Mouse (Mus musculus): ENCODE measurements around the gene Hpse2. TPM values are rescaled to one million over a fixed set of nuclear protein-coding genes. Genes with fewer than 3 reads are reported as not detected.

Gene Hpse2
- polyA plus RNA-seq, 1 experiment = not detected

DNA sequence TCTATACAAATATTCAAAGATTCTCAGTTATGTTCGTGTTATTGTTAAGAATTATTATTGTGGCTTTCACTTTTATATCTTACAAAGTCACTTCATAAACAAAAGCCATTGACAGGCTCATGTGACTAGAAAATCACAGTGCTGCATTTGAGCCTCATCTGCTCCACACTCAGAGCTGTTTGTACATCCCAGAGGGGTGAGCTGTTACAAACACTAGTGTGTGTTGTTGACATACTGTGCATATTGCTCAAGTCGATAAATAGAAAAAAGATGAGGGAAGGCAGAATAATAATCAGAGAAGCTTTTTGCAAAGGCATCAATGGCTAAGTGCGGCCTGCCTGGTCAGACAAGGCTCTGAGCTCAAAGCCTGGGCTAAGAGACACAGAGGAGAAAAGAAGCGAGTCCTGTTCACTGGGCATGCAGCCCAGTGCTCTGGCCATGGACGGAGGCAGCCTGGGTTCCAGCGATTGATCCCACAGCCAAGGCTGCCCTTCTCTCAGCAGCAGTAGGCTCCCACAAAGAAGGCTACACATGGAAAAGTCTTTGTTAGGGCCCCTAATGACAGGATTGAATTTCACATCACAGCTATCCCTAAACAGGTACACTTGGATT is 485.6 kb downstream of the Hpse2 start:
- no peaks in the 10 kb centered on the region for H3K9me3 ChIP-seq (replicated peaks; ENCODE audit: control insufficient read depth, insufficient read depth, low read length, poor library complexity, severe bottlenecking)
- H3K4me1 ChIP-seq (ENCODE audit: control insufficient read depth, insufficient read depth, low read length) = no peaks in the 10 kb centered on the region
- no peak overlapping the region for H3K27ac ChIP-seq (ENCODE audit: insufficient read depth, low read length)
- H3K36me3 ChIP-seq (ENCODE audit: control insufficient read depth, insufficient read depth, low read length, poor library complexity, severe bottlenecking) = no peaks in the 10 kb centered on the region
- no peak overlapping the region for H3K9ac ChIP-seq (ENCODE audit: low read depth, poor library complexity, severe bottlenecking)
- no peak overlapping the region for H3K4me3 ChIP-seq (ENCODE audit: low read depth, low read length)
- TF ChIP-seq EP300 (IDR thresholded peaks at IDR 0.05; ENCODE audit: insufficient read depth, low read depth, low read length) = no peak
- no peak for TF ChIP-seq POLR2A (IDR thresholded peaks at IDR 0.05; ENCODE audit: insufficient read depth, low read length)
- no peak for TF ChIP-seq CTCF (IDR thresholded peaks at IDR 0.05; ENCODE audit: low read depth, low read length)
- no peaks in the 10 kb centered on the region for H3K27me3 ChIP-seq (ENCODE audit: control insufficient read depth, insufficient read depth, low read length, poor library complexity, severe bottlenecking)

DNA sequence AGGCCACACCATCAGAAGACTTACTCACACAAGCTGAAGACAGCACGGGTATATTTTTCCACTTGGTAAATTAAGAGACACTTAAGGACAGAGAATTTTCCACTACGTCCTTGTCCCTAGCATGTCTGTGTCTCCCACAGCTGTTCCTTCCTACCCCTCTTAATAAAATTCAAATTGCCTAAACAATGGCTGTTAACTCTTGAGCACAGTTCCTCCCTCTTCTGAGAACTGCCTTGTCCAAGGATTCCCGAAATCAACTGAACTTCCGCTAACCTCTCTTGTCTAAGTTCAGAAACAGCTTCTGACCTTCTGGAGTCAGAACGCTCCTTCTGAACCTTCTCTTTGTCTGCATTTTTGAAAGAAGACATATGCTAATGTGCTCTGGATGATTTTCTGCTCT is 496.6 kb downstream of the Hpse2 start:
- TF ChIP-seq POLR2A (IDR thresholded peaks at IDR 0.05; ENCODE audit: insufficient read depth, low read length) (no peak), EP300 (IDR thresholded peaks at IDR 0.05; ENCODE audit: insufficient read depth, low read depth, low read length) (no peak), CTCF (IDR thresholded peaks at IDR 0.05; ENCODE audit: low read depth, low read length) (no peak)
- H3K27me3 ChIP-seq (ENCODE audit: control insufficient read depth, insufficient read depth, low read length, poor library complexity, severe bottlenecking) = no peaks in the 10 kb centered on the region
- no peaks in the 10 kb centered on the region for H3K9me3 ChIP-seq (replicated peaks; ENCODE audit: control insufficient read depth, insufficient read depth, low read length, poor library complexity, severe bottlenecking)
- no peak overlapping the region for H3K9ac ChIP-seq (ENCODE audit: low read depth, poor library complexity, severe bottlenecking)
- H3K4me1 ChIP-seq (ENCODE audit: control insufficient read depth, insufficient read depth, low read length) = no peaks in the 10 kb centered on the region
- no peaks in the 10 kb centered on the region for H3K36me3 ChIP-seq (ENCODE audit: control insufficient read depth, insufficient read depth, low read length, poor library complexity, severe bottlenecking)
- no peak overlapping the region for H3K4me3 ChIP-seq (ENCODE audit: low read depth, low read length)
- no peak overlapping the region; the same call in 1 of the 2 replicates for H3K27ac ChIP-seq (ENCODE audit: insufficient read depth, low read length)

DNA sequence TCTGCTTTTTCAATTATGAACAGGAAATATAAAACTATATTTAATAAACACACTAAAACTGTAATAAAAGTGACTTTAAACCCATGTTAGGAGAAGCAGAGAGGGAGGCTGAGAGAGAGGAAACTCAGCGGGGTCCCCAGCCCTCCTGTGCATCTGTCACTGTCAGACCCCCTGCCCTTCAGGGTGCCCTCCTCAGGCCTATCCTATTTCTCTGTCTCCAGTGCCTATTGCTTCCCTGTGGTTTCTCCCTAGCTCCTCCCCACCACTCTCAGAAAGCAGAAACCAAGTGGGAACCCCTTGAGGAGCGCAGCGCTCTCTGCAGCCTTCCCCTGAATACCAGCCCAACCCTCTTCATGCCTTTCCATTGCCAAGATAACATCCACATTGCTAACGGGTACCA is 510.5 kb downstream of the Hpse2 start:
- no peaks in the 10 kb centered on the region for H3K27me3 ChIP-seq (ENCODE audit: control insufficient read depth, insufficient read depth, low read length, poor library complexity, severe bottlenecking)
- no peaks in the 10 kb centered on the region for H3K36me3 ChIP-seq (ENCODE audit: control insufficient read depth, insufficient read depth, low read length, poor library complexity, severe bottlenecking)
- H3K9me3 ChIP-seq (replicated peaks; ENCODE audit: control insufficient read depth, insufficient read depth, low read length, poor library complexity, severe bottlenecking) = no peaks in the 10 kb centered on the region
- no peak overlapping the region for H3K4me3 ChIP-seq (ENCODE audit: low read depth, low read length)
- no peak overlapping the region for H3K9ac ChIP-seq (ENCODE audit: low read depth, poor library complexity, severe bottlenecking)
- H3K4me1 ChIP-seq (ENCODE audit: control insufficient read depth, insufficient read depth, low read length) = no peaks in the 10 kb centered on the region
- no peak overlapping the region for H3K27ac ChIP-seq (ENCODE audit: insufficient read depth, low read length)
- TF ChIP-seq CTCF (IDR thresholded peaks at IDR 0.05; ENCODE audit: low read depth, low read length) = no peak
- no peak for TF ChIP-seq EP300 (IDR thresholded peaks at IDR 0.05; ENCODE audit: insufficient read depth, low read depth, low read length)
- TF ChIP-seq POLR2A (IDR thresholded peaks at IDR 0.05; ENCODE audit: insufficient read depth, low read length) = no peak

DNA sequence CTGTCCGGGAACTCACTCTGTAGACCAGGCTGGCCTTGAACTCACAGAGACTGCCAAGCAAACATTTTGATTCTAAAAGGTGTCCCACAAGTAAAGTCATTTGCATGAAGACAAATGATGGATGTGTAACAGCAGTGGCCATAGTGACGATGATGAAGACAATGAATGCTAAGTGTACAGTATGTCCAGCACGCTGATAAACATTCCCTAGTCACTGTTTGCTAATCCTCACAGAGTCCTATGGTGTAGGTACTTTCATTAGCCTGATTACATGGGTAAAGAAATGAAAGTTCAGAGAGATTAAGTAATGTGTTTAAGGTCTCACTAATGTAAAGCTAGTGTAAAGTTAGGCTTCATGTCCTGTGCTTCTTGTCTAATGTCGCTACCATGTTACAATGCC is 511.6 kb downstream of the Hpse2 start:
- no peaks in the 10 kb centered on the region for H3K9me3 ChIP-seq (replicated peaks; ENCODE audit: control insufficient read depth, insufficient read depth, low read length, poor library complexity, severe bottlenecking)
- H3K9ac ChIP-seq (ENCODE audit: low read depth, poor library complexity, severe bottlenecking) = no peak overlapping the region
- no peak overlapping the region for H3K27ac ChIP-seq (ENCODE audit: insufficient read depth, low read length)
- TF ChIP-seq POLR2A (IDR thresholded peaks at IDR 0.05; ENCODE audit: insufficient read depth, low read length) (no peak), EP300 (IDR thresholded peaks at IDR 0.05; ENCODE audit: insufficient read depth, low read depth, low read length) (no peak), CTCF (IDR thresholded peaks at IDR 0.05; ENCODE audit: low read depth, low read length) (no peak)
- no peaks in the 10 kb centered on the region for H3K4me1 ChIP-seq (ENCODE audit: control insufficient read depth, insufficient read depth, low read length)
- H3K27me3 ChIP-seq (ENCODE audit: control insufficient read depth, insufficient read depth, low read length, poor library complexity, severe bottlenecking) = no peaks in the 10 kb centered on the region
- H3K36me3 ChIP-seq (ENCODE audit: control insufficient read depth, insufficient read depth, low read length, poor library complexity, severe bottlenecking) = no peaks in the 10 kb centered on the region
- H3K4me3 ChIP-seq (ENCODE audit: low read depth, low read length) = no peak overlapping the region

DNA sequence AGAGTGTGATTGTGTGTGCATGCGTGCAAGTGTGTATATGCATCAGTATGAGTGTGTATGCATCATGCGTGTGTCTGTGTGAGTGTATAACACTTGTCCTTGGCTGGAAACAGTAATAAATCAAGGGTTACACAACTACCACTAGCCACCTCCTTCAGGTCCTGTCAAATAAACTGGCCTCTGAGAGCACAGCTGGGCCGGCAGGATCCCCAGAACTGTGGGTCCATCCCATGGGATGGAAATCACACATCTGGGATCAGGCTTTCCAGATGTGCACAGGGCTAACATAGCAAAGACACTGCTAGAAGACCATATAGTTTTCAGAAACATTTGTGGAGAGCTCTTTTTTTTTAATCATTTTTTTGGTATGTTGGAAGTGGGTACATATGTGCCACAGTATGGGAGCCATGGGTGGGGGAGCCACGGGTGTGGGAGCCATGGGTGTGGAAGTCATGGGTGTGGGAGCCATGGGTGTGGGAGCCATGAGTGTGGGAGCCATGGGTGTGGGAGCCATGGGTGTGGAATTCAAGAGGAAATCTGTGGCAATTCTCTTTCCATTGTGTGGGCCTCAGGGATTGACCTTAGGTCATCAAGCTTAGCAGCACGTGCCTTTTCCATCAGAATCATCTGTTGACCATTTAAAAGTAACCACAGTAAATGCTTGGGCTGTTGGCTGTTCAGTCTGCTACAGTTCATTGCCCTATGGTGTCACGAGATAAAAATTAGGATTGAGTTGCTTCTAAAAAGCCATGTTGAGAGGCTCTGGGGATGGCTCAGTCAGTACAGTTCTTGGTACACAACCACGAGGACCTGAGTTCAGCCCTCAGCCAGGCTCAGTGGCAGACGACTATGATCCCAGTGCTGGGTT is 518.3 kb downstream of the Hpse2 start:
- Histone ChIP-seq H3K9me3 (replicated peaks; ENCODE audit: control insufficient read depth, insufficient read depth, low read length, poor library complexity, severe bottlenecking) (no peaks in the 10 kb centered on the region), H3K27ac (ENCODE audit: insufficient read depth, low read length) (no peak overlapping the region), H3K4me1 (ENCODE audit: control insufficient read depth, insufficient read depth, low read length) (no peaks in the 10 kb centered on the region), H3K36me3 (ENCODE audit: control insufficient read depth, insufficient read depth, low read length, poor library complexity, severe bottlenecking) (no peaks in the 10 kb centered on the region), H3K4me3 (ENCODE audit: low read depth, low read length) (no peak overlapping the region), H3K9ac (ENCODE audit: low read depth, poor library complexity, severe bottlenecking) (no peak overlapping the region), H3K27me3 (ENCODE audit: control insufficient read depth, insufficient read depth, low read length, poor library complexity, severe bottlenecking) (no peaks in the 10 kb centered on the region)
- TF ChIP-seq POLR2A (IDR thresholded peaks at IDR 0.05; ENCODE audit: insufficient read depth, low read length) = no peak
- no peak for TF ChIP-seq EP300 (IDR thresholded peaks at IDR 0.05; ENCODE audit: insufficient read depth, low read depth, low read length)
- TF ChIP-seq CTCF (IDR thresholded peaks at IDR 0.05; ENCODE audit: low read depth, low read length) = no peak
